In the genomic region with DNA sequence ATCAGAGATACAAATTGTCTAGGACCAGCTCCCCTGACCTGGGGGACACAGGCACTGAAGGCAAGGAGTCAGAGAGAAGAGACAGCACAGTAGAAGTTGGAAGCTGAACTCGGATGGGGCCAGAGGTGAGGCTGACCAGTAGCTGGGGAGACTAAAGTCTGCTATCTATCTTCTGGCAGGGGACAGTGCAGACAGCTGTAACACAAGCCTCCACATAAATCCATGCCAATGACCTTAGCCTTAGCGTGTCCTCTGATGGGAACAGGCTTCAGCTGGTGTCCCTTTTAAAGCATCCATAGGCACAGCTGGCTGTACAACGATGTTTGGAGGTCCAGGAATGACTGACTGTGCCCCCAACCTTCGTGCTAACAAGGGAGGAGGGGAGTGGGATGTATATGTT, we compare ENCODE assay signal across 14 mouse cellular contexts.
DNase-seq lines count a peak whose midpoint lies in the region; ATAC-seq and TF ChIP-seq lines count a peak whose summit lies in the region.
"Had no signal": no experiment of that assay in that cellular context is flagged by ENCODE, and none has a peak within 500 bp of the region (broad histone marks: within the 10 kb centered on the region; RNA-seq: fewer than 3 reads in every experiment).

No protein-coding gene starts in this region.

- H3K9me3 ChIP-seq in kidney, postnatal 0 days (replicated peaks; ENCODE audit: low read length): no peaks in the 10 kb centered on the region
- H3K9me3 ChIP-seq in heart, embryonic 15.5 days (replicated peaks): no peaks in the 10 kb centered on the region
- H3K9me3 ChIP-seq: limb, embryonic 15.5 days; midbrain, embryonic 13.5 days had no signal

- TF ChIP-seq POLR2A in kidney, adult 2 months (IDR thresholded peaks at IDR 0.05; ENCODE audit: low read depth, low read length): no peak

- 23% methylated on average over 4 of the region's 4 CpGs for WGBS in kidney, postnatal 0 days
- WGBS in kidney, adult 2 months: 44% methylated on average over 4 of the region's 4 CpGs
- 28% methylated on average over 4 of the region's 4 CpGs for WGBS in heart, embryonic 15.5 days

- no peak overlapping the region for H3K9ac ChIP-seq in kidney, postnatal 0 days (ENCODE audit: low read depth, low read length)
- no peak overlapping the region for H3K9ac ChIP-seq in heart, embryonic 15.5 days
- H3K9ac ChIP-seq: limb, embryonic 15.5 days; midbrain, embryonic 13.5 days had no signal

- intact Hi-C loops in gastrocnemius, postnatal 36 days (cut with DNase I): no loop called here

- H3K36me3 ChIP-seq in kidney, postnatal 0 days (ENCODE audit: insufficient read depth, low read length): no peaks in the 10 kb centered on the region
- H3K36me3 ChIP-seq in kidney, adult 2 months (ENCODE audit: control insufficient read depth, insufficient read depth, low read length): no peaks in the 10 kb centered on the region
- no peaks in the 10 kb centered on the region for H3K36me3 ChIP-seq in heart, embryonic 15.5 days
- H3K36me3 ChIP-seq: limb, embryonic 15.5 days; midbrain, embryonic 13.5 days had no signal

- no peak overlapping the region for H3K4me2 ChIP-seq in kidney, postnatal 0 days (ENCODE audit: low read length)
- no peak overlapping the region for H3K4me2 ChIP-seq in heart, embryonic 15.5 days
- H3K4me2 ChIP-seq: limb, embryonic 15.5 days; midbrain, embryonic 13.5 days had no signal

- H3K27ac ChIP-seq in kidney, postnatal 0 days: no peak overlapping the region
- H3K27ac ChIP-seq in kidney, adult 2 months (ENCODE audit: insufficient read depth, low read depth, low read length): no peak overlapping the region
- H3K27ac ChIP-seq in heart, embryonic 15.5 days: peak overlapping the region; percentile 90
- H3K27ac ChIP-seq: limb, embryonic 15.5 days; macrophage; midbrain, embryonic 13.5 days had no signal

- H3K4me3 ChIP-seq in kidney, postnatal 0 days (replicated peaks; ENCODE audit: low read depth, low read length): no peak overlapping the region
- H3K4me3 ChIP-seq in kidney, adult 2 months (ENCODE audit: insufficient read depth, low read depth, low read length): no peak overlapping the region
- no peak overlapping the region for H3K4me3 ChIP-seq in heart, embryonic 15.5 days
- H3K4me3 ChIP-seq: limb, embryonic 15.5 days; midbrain, embryonic 13.5 days had no signal

- no peaks in the 10 kb centered on the region for H3K27me3 ChIP-seq in kidney, postnatal 0 days (ENCODE audit: insufficient read depth, low read length)
- no peaks in the 10 kb centered on the region for H3K27me3 ChIP-seq in kidney, adult 2 months (replicated peaks; ENCODE audit: control insufficient read depth, insufficient read depth, low read length)
- H3K27me3 ChIP-seq in heart, embryonic 15.5 days: no peaks in the 10 kb centered on the region
- H3K27me3 ChIP-seq: CH12.LX; limb, embryonic 15.5 days; midbrain, embryonic 13.5 days had no signal

- no peaks in the 10 kb centered on the region for H3K4me1 ChIP-seq in kidney, postnatal 0 days (replicated peaks; ENCODE audit: insufficient read depth, low read length)
- H3K4me1 ChIP-seq in kidney, adult 2 months (ENCODE audit: control insufficient read depth, insufficient read depth, low read length): no peaks in the 10 kb centered on the region
- peaks cover 43% of the 10 kb centered on the region for H3K4me1 ChIP-seq in heart, embryonic 15.5 days (replicated peaks)
- H3K4me1 ChIP-seq: limb, embryonic 15.5 days had no signal

- TF ChIP-seq CTCF in kidney, postnatal 0 days (IDR thresholded peaks at IDR 0.05; ENCODE audit: low read depth): no peak
- TF ChIP-seq CTCF in kidney, adult 2 months (conservative IDR thresholded peaks at IDR 0.05; ENCODE audit: insufficient read depth, insufficient read length, low read depth, low read length): no peak

- DNase-seq in gastrocnemius, adult 18-20 months (ENCODE audit: low spot score): peak; percentile 71
- no peak for DNase-seq in gastrocnemius, postnatal 36 days
- peak; percentile 57 for DNase-seq in kidney, postnatal 0 days (ENCODE audit: low spot score)
- no peak for DNase-seq in kidney, adult 2 months
- peak; percentile 36 for DNase-seq in adipocyte (ENCODE audit: low spot score)
- DNase-seq in urinary bladder, postnatal 14 days (ENCODE audit: low spot score): no peak
- DNase-seq: adrenal gland, postnatal 25 days; cerebellum, adult 8-10 months had no signal

- no peak for ATAC-seq in kidney, postnatal 0 days (replicated peaks; ENCODE audit: low FRiP score, low read depth)
- ATAC-seq in heart, embryonic 15.5 days (replicated peaks; ENCODE audit: insufficient number of reproducible peaks, insufficient read depth, low FRiP score, low read depth): peak; percentile 63
- ATAC-seq in granulocyte monocyte progenitor cell, adult 5-6 weeks (replicated peaks; ENCODE audit: poor library complexity, severe bottlenecking): no peak
- ATAC-seq: midbrain, embryonic 13.5 days had no signal

Comparison
In these comparisons a context has a peak if more than half of its experiments do, and no peak if none do; other contexts are left out.
1. DNase-seq: peak in gastrocnemius, adult 18-20 months (single experiment), kidney, postnatal 0 days (single experiment) and adipocyte (single experiment); none in gastrocnemius, postnatal 36 days (0 of 2), kidney, adult 2 months (single experiment) and urinary bladder, postnatal 14 days (single experiment).